Comparison of ENCODE assay signal across 28 mouse cellular contexts in genomic region chr15:78366875-78367274, GRCm38 (mm10). TPM values are rescaled to one million over a fixed set of nuclear protein-coding genes. Genes with fewer than 3 reads are reported as not detected.
DNase-seq lines count a peak whose midpoint lies in the region; ATAC-seq and TF ChIP-seq lines count a peak whose summit lies in the region.
"Had no signal": no experiment of that assay in that cellular context is flagged by ENCODE, and none has a peak within 500 bp of the region (broad histone marks: within the 10 kb centered on the region; RNA-seq: fewer than 3 reads in every experiment).

No protein-coding gene starts in this region.

- no peak overlapping the region for H3K4me2 ChIP-seq in intestine, postnatal 0 days (replicated peaks; ENCODE audit: low read depth)
- H3K4me2 ChIP-seq: forebrain, embryonic 13.5 days; heart, embryonic 11.5 days; hindbrain, embryonic 14.5 days had no signal

- H3K27me3 ChIP-seq in intestine, postnatal 0 days (replicated peaks; ENCODE audit: control insufficient read depth, insufficient read depth, low read length) = peaks cover 80% of the 10 kb centered on the region

- H3K9me3 ChIP-seq in intestine, postnatal 0 days (ENCODE audit: control insufficient read depth) = peaks cover 14% of the 10 kb centered on the region
- H3K9me3 ChIP-seq: hindbrain, embryonic 10.5 days had no signal

- H3K27ac ChIP-seq in cortical plate, adult 2 months (ENCODE audit: insufficient read depth, low read length) = 0 out of 2 replicates have a peak overlapping the region, but pooled peaks have one; percentile 6
- no peak overlapping the region for H3K27ac ChIP-seq in intestine, postnatal 0 days (ENCODE audit: low read depth, low read length)
- H3K27ac ChIP-seq: embryonic facial prominence, embryonic 10.5 days; forebrain, embryonic 13.5 days; heart, adult 2 months; hindbrain, embryonic 10.5 days; hindbrain, embryonic 14.5 days had no signal

- 53% methylated on average over 8 of the region's 8 CpGs for WGBS in intestine, postnatal 0 days

- peak; percentile 47; the same call in 1 of the 2 replicates for TF ChIP-seq POLR2A in cortical plate, adult 2 months (IDR thresholded peaks at IDR 0.05; ENCODE audit: extremely low read depth, insufficient read depth, low read length)

- no peaks in the 10 kb centered on the region for H3K36me3 ChIP-seq in intestine, postnatal 0 days (ENCODE audit: control insufficient read depth, insufficient read depth)
- H3K36me3 ChIP-seq: embryonic facial prominence, embryonic 10.5 days; hindbrain, embryonic 10.5 days had no signal

- no peak for DNase-seq in frontal cortex, postnatal 10 days (ENCODE audit: low spot score in 2 of 2)
- DNase-seq in left cerebral cortex, postnatal 25 days (ENCODE audit: low spot score in 2 of 2) = peak; percentile 39 to 78
- no peak for DNase-seq in left cerebral cortex, postnatal 4 days
- DNase-seq in right cerebral cortex, postnatal 14 days = peak; percentile 41
- DNase-seq in urinary bladder, postnatal 14 days (ENCODE audit: low spot score) = no peak
- DNase-seq: adrenal gland, postnatal 14 days; cerebellum, adult 18-20 months; cerebellum, adult 9-11 months; cerebellum, postnatal 36 days; forebrain, postnatal 0 days; gastrocnemius, postnatal 14 days; heart, adult 2 months had no signal

- no peak overlapping the region for H3K4me3 ChIP-seq in cortical plate, adult 2 months (ENCODE audit: insufficient read depth, low read length)
- no peak overlapping the region for H3K4me3 ChIP-seq in intestine, postnatal 0 days (ENCODE audit: low read depth, low read length)
- H3K4me3 ChIP-seq: embryonic facial prominence, embryonic 10.5 days; forebrain, embryonic 13.5 days; heart, adult 2 months; hindbrain, embryonic 10.5 days had no signal

- TF ChIP-seq CTCF in cortical plate, adult 2 months (IDR thresholded peaks at IDR 0.05; ENCODE audit: extremely low read depth, insufficient read depth, low read length) = no peak
- TF ChIP-seq CTCF in intestine, postnatal 0 days (IDR thresholded peaks at IDR 0.05; ENCODE audit: low read depth) = no peak

- H3K9ac ChIP-seq in intestine, postnatal 0 days (ENCODE audit: low read depth, low read length) = no peak overlapping the region
- H3K9ac ChIP-seq: forebrain, embryonic 13.5 days; forebrain, postnatal 0 days; hindbrain, embryonic 14.5 days had no signal

- intact Hi-C loops in left cerebral cortex, postnatal 25 days (cut with DNase I) = no loop called here
- intact Hi-C loops in left cerebral cortex, postnatal 4 days (cut with DNase I) = no loop called here

- no peaks in the 10 kb centered on the region; the same call in 1 of the 2 replicates for H3K4me1 ChIP-seq in cortical plate, adult 2 months (ENCODE audit: control insufficient read depth, insufficient read depth, low read length)
- no peaks in the 10 kb centered on the region; the same call in 1 of the 2 replicates for H3K4me1 ChIP-seq in intestine, postnatal 0 days (replicated peaks; ENCODE audit: control insufficient read depth, insufficient read depth, low read length)
- H3K4me1 ChIP-seq: embryonic facial prominence, embryonic 10.5 days; forebrain, embryonic 13.5 days had no signal

- ATAC-seq in frontal cortex, adult (ENCODE audit: low TSS enrichment) = peak; percentile 60
- no peak for ATAC-seq in intestine, postnatal 0 days
- ATAC-seq: activated CD4-positive, CD25-positive, alpha-beta regulatory T cell, adult 4 months; forebrain, embryonic 13.5 days; forebrain, postnatal 0 days; Patski had no signal

RNA-seq across cellular contexts. Expression of gene Tex33, which starts 28.8 kb away (rescaled TPM):
- not detected for total RNA-seq in left cerebral cortex, postnatal 25 days (2021)
- total RNA-seq in left cerebral cortex, postnatal 4 days (2021) = not detected
- not detected in 2 replicates for polyA plus RNA-seq in cortical plate, adult 2 months (2012; rRNA removed)
- not detected in 2 replicates for polyA plus RNA-seq in intestine, postnatal 0 days (2015; fragmentation: Nextera tagmentation; extraction: Ambion mirVana)
- total RNA-seq: adrenal gland, adult 18-20 months; adrenal gland, postnatal 14 days; CH12.LX; forebrain, postnatal 0 days; gastrocnemius, adult 18-20 months; gastrocnemius, postnatal 14 days; heart, adult 2 months; heart, postnatal 25 days had no signal
- polyA plus RNA-seq: activated CD4-positive, CD25-positive, alpha-beta regulatory T cell, adult 4 months; embryonic facial prominence, embryonic 10.5 days; embryonic facial prominence, embryonic 14.5 days; forebrain, embryonic 13.5 days; forebrain, postnatal 0 days; heart, embryonic 11.5 days; heart, embryonic 16.5 days; hindbrain, embryonic 10.5 days; hindbrain, embryonic 14.5 days; Patski had no signal

RNA-seq across cellular contexts. Expression of gene Tst, which starts 38.8 kb away (rescaled TPM):
- 10 to 100 TPM; 33.3 to 33.4 TPM for total RNA-seq in left cerebral cortex, postnatal 25 days (2021)
- total RNA-seq in left cerebral cortex, postnatal 4 days (2021) = 10 to 100 TPM; 29.2 to 30.4 TPM
- polyA plus RNA-seq in cortical plate, adult 2 months (2012; rRNA removed) = 65.7 and 67.6 TPM in 2 replicates
- 36.7 and 48.3 TPM in 2 replicates for polyA plus RNA-seq in intestine, postnatal 0 days (2015; fragmentation: Nextera tagmentation; extraction: Ambion mirVana)

RNA-seq across cellular contexts. Expression of gene Mpst, which starts 39.3 kb away (rescaled TPM):
- total RNA-seq in left cerebral cortex, postnatal 25 days (2021) = 10 to 100 TPM; 32.2 to 33.6 TPM
- total RNA-seq in left cerebral cortex, postnatal 4 days (2021) = 10 to 100 TPM; 57.2 to 58.7 TPM
- polyA plus RNA-seq in cortical plate, adult 2 months (2012; rRNA removed) = 66.7 and 72.9 TPM in 2 replicates
- polyA plus RNA-seq in intestine, postnatal 0 days (2015; fragmentation: Nextera tagmentation; extraction: Ambion mirVana) = 2.8 and 3.2 TPM in 2 replicates

RNA-seq across cellular contexts. Expression of gene Csf2rb, which starts 41.3 kb away (rescaled TPM):
- 1 to 10 TPM in 1 of 2 experiments, under 1 TPM in 1; 0.89 to 2.5 TPM for total RNA-seq in left cerebral cortex, postnatal 25 days (2021)
- 1 to 10 TPM; 1.3 to 2.4 TPM for total RNA-seq in left cerebral cortex, postnatal 4 days (2021)
- 1.2 and 1.8 TPM in 2 replicates for polyA plus RNA-seq in cortical plate, adult 2 months (2012; rRNA removed)
- 1.3 and 1.6 TPM in 2 replicates for polyA plus RNA-seq in intestine, postnatal 0 days (2015; fragmentation: Nextera tagmentation; extraction: Ambion mirVana)

Comparison
In these comparisons a context has a peak if more than half of its experiments do, and no peak if none do; other contexts are left out.
1. DNase-seq: peak in left cerebral cortex, postnatal 25 days (2 of 2) and right cerebral cortex, postnatal 14 days (single experiment); none in frontal cortex, postnatal 10 days (0 of 2), left cerebral cortex, postnatal 4 days (single experiment) and urinary bladder, postnatal 14 days (single experiment).